Mouse (Mus musculus): ENCODE measurements at regions not wholly inside any gene's neighbourhood (a gene's known extent, or its start where the extent isn't known, plus 50 kb on each side); places are given as distances from the start of the nearest gene placed in this dataset.
"Not testable (repeated sequence)": the region's sequence is repeated elsewhere in the genome, so short reads cannot be mapped to it uniquely, and the experiment has no call there.

DNA sequence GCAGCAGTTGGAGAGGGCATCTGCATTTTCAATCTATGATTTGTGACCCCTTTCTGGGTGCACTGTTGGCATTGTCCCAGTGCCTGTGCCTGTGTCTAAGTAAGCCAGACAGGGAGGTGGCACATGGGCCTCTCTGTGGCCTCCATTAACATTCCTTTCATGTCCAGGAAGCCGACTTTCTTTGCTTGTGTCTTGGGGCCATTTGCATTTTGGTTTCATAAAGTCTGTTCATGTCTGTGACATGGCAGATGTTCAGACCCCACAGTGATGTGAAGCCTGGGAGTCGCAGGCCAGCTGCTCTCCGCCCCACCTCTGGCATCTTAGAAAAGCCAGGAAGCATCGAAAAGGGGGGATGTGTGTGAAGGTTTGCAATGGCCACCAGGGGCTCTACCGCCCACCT is 153.1 kb downstream of the Kif26a start:
- DNase-seq: peak; percentile 42 to 50

DNA sequence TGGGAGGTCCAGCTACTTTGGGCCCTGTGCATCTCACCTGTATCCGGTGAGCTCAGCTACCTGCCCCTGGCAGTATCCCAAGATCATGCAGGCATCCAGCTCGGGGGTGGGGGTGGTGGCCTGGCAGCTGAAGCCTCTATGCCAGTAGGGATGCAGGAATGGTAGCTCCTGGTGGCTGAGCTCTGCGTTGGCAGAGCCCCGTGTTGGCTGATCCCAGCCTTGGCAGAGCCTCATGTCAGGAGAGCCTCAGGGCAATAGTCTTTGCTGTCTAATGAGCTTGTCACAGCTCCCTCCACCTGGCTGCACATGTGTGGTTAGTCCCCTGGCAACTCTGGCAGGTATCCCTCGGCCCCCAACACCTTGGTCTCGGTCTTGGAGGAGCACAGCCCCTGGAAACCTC is 153.6 kb downstream of the Kif26a start:
- peak; percentile 76 to 80 for DNase-seq

GRCm38 (mm10) chr12:112300125-112300524 is 154.1 kb downstream of the Kif26a start:
- DNase-seq: peak; percentile 64 to 71

DNA sequence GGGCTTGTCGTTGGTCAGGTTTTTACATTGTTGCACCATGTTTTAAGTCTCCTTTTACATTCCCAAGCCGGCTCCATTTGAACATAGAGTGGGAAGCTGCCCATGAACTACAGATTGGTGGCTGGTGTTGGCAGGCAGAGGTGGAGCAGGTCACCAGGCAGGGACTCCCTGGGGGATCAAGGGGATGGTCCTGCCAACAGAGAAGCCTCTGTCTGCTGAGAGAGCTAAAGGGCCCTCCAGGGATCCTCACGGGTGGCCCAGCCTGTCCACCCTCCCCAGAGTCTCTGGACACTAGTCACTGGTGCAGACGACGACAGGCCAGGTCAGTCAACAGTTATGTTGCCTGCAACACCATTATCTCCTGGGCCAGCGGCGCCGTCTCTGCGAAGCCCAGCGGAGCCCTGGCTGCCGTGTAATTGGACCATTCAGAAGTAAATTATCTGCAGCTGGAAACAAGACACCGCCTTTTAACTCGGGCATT is 155.4 kb downstream of the Kif26a start:
- DNase-seq: no peak

DNA sequence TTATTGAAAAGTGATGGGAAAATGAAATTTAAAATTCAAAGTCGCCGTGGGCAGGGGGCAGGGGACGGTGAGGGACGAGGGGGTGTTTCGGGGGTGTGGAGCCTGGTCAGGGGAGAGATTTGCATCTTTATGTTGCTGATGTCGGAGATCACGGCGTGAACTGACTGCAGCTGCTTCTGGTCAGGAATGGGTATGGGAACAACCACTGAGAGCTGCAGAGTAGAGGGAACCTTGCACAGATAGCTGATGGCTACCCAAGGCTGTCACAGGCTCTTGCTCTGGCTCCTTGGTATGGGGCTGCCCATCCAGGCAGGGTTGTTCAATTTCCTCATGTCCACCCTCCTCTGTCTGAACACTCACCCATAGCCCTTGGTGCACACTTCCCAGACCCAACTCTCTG is 155.9 kb downstream of the Kif26a start:
- DNase-seq: no peak

DNA sequence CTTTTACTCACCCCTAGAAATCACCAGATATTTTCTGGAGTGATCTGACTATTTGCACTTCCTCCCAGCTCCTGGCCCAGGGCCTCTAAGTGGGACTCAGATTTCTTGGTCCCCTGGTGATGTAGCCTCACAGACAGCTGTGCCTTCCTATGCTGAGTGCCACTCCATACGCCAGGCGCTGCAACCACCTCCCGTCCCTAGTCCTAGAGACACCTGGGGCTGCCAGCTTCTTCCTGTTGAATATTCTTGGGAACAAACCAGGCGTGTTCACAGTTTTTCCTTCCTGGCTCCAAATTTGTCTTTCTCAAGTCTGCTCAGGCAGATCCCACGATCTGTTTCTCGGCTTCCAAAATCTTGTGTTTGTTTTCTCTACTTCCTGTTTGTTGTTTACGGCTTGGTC is 160.2 kb downstream of the Kif26a start:
- no peak for DNase-seq

- DNase-seq: no peak
Measured at GRCm38 (mm10) chr12:112308016-112308415, 162.0 kb downstream of the Kif26a start.

- not testable (repeated sequence) for DNase-seq
Measured at GRCm38 (mm10) chr12:112309096-112309495, 163.1 kb downstream of the Kif26a start.

GRCm38 (mm10) chr12:112309781-112310180 is 163.8 kb downstream of the Kif26a start:
- DNase-seq: peak; percentile 54 to 66

- no peak for DNase-seq
Measured at GRCm38 (mm10) chr12:112310661-112311060, 164.7 kb downstream of the Kif26a start.

DNA sequence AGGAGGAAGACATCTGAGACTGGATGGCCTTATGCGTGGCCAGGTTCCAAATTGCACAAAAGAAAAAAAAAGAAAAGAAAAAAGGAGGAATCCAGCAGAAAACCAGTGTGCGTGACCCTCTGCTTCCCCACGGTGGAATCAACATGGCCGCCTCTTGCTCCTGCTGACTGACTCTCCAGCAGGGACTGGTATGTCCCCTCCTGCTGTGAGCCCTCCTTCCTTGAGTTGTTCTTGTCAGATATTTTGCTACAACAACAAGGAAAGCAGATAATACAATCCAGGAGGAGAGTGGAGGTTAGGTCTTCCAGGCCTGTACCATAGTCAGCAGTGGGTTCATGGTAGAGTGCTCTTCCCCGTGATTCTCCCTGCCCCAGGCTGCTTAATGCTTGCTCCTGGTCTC is 168.8 kb downstream of the Kif26a start:
- no peak for DNase-seq

DNA sequence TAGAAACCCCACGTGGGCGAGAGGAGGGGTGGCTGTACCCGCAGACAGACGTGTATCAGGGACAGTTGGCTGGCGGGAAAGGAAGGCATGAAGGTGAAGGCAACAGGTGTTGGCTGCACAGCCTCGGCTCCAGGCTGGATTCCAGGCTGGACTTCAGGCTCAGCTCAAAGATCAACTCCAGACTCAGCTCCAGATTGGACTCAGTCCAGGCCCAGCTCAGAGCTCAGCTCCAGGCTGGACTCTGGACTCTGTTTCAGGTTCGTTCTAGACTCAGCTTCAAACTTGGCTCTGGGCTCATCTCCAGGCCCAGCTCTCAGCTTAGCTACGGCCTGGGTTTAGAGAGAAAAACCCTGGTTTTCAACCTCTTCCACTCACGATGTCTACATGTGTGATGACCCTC is 171.2 kb downstream of the Kif26a start:
- no peak for DNase-seq

DNA sequence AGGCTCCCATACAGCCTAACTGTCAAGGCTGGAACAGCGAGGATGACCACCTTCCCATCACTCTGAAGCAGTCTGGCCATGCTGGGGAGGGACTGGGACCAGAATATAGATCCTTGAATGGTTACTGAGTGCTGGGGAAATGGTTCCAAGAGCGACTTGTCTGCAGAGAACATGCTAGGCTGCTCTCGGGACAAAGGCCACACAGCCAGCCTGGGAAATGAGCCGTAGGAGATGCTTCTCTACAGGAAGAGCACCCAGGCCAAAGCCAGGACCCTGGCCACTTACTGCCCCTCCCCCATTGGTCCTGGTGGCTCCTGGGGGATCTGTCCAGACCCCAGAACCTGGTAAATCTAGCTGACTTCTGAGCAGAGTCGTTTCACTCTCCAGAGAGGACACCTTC is 170.8 kb upstream of the A530016L24Rik start:
- no peak for DNase-seq

- no peak for DNase-seq
Measured at GRCm38 (mm10) chr12:112322196-112322595, 167.1 kb upstream of the A530016L24Rik start.

DNA sequence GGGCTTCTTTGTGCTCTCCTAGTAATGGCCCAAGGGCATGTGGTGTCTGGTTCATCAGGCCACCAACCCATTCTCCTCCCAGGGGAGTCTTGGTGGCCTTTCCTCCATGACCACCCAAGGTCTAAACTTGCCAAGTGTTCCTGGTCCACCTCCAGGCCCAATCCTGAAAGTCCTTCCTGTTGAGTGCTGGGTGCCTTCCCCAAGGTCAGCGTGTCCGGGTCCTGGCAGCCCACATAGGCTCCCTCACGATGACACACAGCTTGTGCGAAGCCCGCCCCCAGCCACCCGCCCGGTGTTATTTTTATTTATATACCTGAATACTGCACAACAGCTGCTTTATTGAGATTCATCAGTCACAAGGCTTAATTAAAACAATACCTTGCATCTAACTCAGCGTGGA is 161.8 kb upstream of the A530016L24Rik start:
- no peak for DNase-seq

- DNase-seq: no peak
Measured at GRCm38 (mm10) chr12:112328809-112329575, 160.3 kb upstream of the A530016L24Rik start.

DNA sequence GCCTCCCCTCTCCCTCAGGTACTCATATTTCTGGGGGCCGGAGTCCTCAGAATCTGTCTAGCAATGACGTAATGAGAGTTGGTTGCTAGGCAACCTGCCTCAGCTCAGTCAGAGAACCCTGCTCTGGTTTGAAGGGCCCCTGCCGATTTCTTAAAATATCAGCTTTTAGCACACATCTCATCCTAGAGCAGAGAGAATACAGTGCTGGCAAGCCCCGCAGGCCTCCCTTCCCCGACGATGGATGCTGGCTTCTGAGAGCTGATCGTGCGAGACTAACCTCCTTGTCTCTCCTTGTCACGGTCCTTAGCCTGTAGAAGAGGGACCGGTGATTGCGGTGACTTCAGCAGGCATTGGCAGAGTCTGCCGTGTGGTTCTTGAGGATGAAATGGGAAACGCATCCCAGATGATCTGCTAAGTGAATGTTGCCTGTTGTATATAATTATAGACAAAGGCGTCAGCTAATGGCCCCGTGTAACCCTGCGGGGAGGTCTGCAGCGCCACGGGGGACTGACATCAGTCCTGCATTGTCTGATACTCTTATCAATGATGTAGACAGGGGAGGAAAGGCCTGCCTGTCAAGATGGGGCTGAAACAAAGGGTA is 159.4 kb upstream of the A530016L24Rik start:
- peak; percentile 72 to 74 for DNase-seq

DNA sequence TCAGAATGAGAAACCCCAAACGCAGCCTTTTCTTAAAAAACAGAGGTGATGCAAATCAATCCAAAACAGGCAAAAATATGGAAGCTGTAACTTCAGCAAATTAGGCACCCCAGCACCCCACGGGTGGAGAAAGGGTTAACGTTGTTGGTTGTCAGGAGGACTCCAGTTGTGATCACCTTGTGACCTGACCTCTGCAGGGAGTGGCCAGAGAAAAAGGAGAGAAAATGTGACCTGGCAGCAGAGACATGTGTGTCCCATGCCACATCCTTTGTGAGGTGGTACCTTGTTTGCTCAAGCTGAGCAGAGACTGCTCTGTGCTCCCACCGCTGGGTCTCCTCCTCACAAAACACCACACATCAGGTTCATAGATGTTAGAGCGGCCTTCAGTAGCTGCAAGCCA is 158.7 kb upstream of the A530016L24Rik start:
- DNase-seq: no peak

GRCm38 (mm10) chr12:112331061-112331460 is 158.2 kb upstream of the A530016L24Rik start:
- no peak for DNase-seq

DNA sequence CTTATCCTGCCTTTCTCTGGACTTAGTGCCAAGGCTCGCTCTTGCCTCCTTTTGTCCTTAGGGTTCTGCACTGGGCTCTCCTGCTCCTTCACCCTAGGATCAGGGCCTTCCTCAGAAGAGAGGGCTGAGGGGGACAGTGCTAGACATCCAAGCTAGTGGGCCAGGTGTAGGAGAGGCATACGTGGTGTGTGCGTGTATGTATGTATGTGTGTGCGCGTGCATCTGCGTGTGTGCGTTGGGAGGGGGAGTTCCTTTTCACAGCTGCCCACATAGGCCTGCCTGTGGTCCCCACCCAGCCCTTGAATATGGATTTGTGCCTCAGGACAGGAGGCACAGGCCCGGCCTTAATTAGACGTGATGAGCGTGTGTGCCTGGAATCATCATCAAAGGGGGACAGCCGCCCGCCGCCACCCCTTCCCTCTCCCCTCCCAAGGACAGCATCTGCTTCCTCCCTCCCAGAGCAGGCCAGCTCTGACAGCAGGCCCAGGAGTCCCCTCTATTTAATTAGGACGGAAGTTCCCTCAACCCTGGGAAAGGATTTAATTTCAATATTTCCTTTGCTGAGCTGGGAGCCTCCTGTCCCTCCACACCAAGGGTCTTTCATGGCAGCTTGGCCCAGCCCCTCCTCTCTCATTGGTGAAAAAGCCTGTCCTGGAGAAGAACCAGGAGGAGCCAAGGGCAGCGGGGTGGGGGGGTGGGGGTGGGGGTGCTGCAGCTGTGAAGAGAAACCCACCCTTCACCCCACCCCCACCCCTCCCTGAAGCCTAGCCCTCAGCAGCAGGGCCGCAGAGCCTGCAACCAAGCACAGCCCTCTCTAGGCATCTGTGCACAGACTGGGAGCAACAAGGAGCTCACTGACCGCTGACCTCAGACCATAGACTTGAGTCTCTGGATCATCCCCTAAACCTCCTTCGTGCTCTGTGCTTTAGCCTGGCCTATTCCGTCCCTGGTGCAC is 155.8 kb upstream of the A530016L24Rik start:
- DNase-seq: peak in 1 of 2 experiments; percentile 39

DNA sequence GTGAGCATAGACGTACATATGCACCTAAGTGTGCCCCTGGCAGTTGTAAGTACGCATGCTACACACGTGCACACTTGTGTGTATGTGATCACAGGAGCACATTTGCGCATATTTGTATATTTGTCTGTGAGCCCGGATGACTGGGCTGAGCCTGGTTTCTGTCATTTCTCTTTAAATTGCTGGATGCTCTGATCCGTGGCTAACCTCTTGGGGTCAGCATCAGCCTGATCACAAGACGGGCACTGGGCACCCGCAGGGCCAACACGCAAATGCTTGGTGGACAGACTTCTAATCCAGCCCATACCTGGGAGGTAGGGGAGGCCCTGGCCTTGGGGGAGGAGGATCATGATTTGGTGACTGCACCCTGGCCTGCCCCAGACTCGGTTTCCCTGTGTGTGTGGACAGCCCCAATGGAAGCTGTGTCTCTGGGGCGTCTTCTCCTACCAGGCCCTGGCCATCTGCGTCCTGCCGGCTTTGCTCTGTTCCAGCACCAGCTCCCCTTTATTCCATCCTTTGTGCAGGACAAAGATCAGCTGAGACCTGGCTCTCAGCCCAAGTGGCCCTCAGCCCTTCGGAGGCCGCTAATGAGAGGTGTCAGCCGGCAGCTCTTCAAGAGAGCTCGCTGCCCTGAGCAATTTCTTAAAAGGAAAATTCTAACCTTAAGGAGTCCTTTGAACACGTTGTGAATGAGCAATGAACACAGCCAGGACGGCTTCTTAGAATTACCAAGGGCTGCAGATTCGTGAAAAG is 155.0 kb upstream of the A530016L24Rik start:
- peak; percentile 58 to 63 for DNase-seq

- DNase-seq: no peak
Measured at GRCm38 (mm10) chr12:112335641-112336040, 153.6 kb upstream of the A530016L24Rik start.
